Mouse (Mus musculus): ENCODE measurements around the gene Rpn2.

Rpn2 gene

DNA sequence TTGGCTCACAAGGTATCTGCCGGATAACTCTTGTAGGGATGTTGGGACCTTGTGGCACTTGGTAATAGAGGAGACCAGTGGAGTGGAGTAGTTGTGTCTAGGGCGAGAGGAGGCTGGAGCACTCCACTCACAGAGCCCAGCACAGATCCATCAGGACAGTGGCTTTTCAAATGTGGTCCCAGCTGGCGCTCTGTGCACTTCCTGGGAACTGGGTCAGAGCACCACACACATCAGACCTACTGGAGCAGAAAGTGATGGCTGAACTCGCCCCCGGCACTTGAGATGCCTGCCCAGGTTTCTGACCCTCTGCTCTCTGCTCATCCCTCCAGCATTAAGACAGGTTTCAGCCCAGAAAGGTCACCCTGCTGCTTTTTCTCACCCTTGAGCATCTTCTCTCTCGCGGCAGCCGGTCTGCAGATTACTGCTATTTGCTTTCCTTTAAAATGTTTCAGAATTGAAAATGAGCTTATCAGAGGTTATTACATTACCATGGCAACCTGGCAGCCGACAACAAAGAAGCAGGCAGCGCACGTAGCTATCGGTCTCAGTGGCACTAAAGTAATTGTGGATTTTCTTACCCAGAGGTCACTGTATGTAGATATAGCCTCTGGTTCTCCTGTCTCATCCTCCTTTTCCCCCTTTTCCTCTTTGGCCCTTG, 70.4 kb downstream of the Rpn2 start:
- DNase-seq (ENCODE audit: low spot score): no peak

DNA sequence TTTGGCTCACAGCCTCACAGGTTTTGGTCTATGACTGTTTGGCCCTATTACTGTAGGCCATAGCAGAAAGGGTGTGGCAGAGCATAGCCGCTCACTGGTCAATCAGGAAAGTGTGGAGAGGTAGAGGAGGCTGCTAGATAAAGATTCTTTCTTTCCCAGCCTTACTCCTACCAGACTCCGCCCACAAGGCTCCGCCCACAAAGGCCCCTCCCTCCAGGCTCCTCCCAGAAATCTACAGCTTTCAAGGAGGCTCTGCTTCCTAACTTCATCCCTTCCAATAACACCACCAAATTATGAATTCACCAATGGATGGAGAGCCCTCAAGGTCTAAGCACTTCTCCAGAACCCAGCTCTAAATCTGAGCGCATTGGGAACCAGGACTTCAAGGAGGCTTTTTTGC, 74.4 kb downstream of the Rpn2 start:
- no peak for DNase-seq (ENCODE audit: low spot score)

GRCm38 (mm10) chr2:157354106-157354505, 75.3 kb downstream of the Rpn2 start:
- no peak for DNase-seq (ENCODE audit: low spot score)

- no peak for DNase-seq (ENCODE audit: low spot score)
Measured at GRCm38 (mm10) chr2:157360028-157360427, 81.2 kb downstream of the Rpn2 start.

- DNase-seq (ENCODE audit: low spot score): no peak
Measured at GRCm38 (mm10) chr2:157363031-157363430, 84.2 kb downstream of the Rpn2 start.

- DNase-seq (ENCODE audit: low spot score): no peak
Measured at GRCm38 (mm10) chr2:157366762-157367161, 87.9 kb downstream of the Rpn2 start.

DNA sequence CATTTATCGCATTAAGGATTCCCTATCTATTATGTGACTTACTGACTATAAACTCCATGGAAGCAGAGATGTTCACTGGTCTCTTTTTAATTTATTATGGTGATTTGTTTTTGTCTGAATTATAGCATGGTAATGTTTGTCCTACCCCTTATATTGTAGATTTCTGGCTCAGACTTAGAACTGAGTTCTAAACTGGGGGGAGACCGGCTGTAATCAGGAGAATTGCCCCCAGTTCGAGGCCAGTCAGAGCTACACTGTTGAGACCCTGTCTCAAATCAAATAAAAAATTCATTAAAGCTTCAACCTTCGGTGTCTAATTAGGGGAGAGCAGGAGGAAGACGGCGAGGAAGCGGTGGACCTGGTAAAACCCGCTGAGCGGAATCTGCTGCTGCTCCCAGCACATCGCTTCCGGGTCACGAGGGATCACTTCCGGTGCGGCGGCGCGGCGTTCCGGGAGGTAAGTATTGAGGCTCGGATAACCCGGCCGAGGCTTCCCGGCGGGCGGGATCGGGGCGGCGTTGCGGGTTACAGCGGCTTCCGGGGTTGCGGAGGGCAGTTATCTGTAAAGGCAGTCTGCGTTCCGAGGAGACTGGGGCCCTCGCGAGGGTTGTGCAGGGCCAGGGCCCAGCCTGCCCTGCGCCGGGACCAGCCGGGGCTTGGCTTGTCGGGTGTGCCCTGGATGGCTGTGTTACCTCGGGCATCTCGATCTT, 88.5 kb downstream of the Rpn2 start, which contains the start of gene Manbal:
Manbal (plus strand) TSS at position 411 of the 710 bp plus-strand sequence.
- DNase-seq (ENCODE audit: low spot score): peak; percentile 97

GRCm38 (mm10) chr2:157367991-157368390, 89.2 kb downstream of the Rpn2 start:
- no peak for DNase-seq (ENCODE audit: low spot score)

GRCm38 (mm10) chr2:157371696-157372095, 92.9 kb downstream of the Rpn2 start:
- no peak for DNase-seq (ENCODE audit: low spot score)

DNA sequence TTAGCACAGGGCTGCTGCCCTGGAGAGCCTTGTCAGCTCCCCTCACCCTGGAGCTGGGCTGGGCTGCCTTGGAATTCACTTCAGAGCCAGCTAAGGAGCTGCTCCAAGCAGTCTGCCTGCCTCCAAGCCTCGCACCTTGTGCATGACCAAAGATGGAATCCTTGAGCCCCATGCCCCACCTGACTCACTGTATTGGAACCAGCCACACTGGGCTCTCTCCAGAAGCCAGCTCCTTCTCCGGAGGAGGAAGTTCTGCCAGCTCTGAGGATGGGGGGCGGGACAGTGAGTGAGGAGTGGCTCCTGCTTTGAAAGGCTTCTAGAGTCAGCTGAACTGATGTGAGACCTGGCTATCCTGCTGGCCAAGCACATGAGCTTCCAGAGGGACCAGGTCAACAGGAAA, 94.9 kb downstream of the Rpn2 start:
- no peak for DNase-seq (ENCODE audit: low spot score)

DNA sequence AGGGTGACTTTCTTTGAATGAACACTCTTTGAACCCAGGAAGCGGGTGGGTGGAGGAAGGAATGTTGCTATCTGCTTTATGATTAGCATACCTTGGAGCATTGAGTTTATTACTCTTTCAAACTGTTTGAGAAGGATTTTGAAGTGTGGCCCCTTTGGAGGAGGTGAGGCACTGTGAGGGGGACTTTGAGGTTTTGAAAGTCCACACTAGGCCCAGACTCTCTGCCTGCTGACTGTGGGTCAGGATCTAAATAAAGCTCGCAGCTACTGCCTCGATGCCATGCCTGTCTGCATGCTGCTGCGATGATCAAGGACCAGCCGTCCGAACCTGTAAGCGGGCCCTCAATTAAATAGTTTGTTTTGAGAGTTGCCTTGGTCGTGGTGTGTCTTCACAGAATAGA, 96.2 kb downstream of the Rpn2 start:
- DNase-seq (ENCODE audit: low spot score): no peak

Measured in ovary, postnatal 14 days (tissue).